Mouse (Mus musculus): ENCODE results near the gene Tmem156. TPM values are rescaled to one million over a fixed set of nuclear protein-coding genes. Genes with fewer than 3 reads are reported as not detected.

Tmem156 gene
- polyA plus RNA-seq, 2 experiments = 0.55 to 0.61 TPM

DNA sequence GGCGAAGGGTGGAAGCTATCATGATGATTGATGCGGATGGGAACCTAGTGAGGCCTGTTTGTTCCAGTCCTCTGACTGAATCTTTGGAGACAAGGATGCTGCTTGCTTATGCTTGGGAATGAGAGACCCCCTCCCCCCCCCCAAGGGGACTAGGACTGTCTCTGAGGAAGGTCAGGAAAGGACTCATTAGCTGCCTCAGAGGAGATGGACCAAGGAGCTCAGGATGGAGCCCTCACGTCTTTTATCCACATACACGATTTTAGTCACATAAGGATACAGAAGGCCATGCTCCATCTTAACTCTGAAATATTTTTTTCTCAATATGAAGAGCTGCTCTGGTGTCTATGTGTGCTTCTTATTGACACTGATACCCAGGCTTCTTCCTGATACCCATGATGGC is 29.7 kb downstream of the Tmem156 start:
- no peaks in the 10 kb centered on the region for H3K4me1 ChIP-seq (replicated peaks; ENCODE audit: control insufficient read depth in 2 of 2, insufficient read depth in 2 of 2, low read length in 1 of 2)
- 66% methylated on average over 4 of the region's 4 CpGs for WGBS (ENCODE audit: insufficient replicate concordance)
- H3K36me3 ChIP-seq (replicated peaks; ENCODE audit: control insufficient read depth, insufficient read depth, low read depth) = no peaks in the 10 kb centered on the region
- no peaks in the 10 kb centered on the region for H3K27me3 ChIP-seq (ENCODE audit: control insufficient read depth, insufficient read depth, low read length)
- H3K9ac ChIP-seq (replicated peaks) = no peak overlapping the region
- no peak overlapping the region for H3K4me3 ChIP-seq (ENCODE audit: insufficient read depth in 1 of 2, low read depth in 2 of 2, low read length in 2 of 2)
- DNase-seq (ENCODE audit: low read depth in 3 of 3, low spot score in 3 of 3) (no peak), ATAC-seq (ENCODE audit: insufficient read depth) (no peak)
- TF ChIP-seq CTCF (IDR thresholded peaks at IDR 0.05; ENCODE audit: low read depth) (no peak), EP300 (IDR thresholded peaks at IDR 0.05; ENCODE audit: low read depth) (no peak)
- no peak overlapping the region for H3K4me2 ChIP-seq (ENCODE audit: low read depth)
- no peak overlapping the region for H3K27ac ChIP-seq
- no peaks in the 10 kb centered on the region for H3K9me3 ChIP-seq (ENCODE audit: control insufficient read depth, low read length)

DNA sequence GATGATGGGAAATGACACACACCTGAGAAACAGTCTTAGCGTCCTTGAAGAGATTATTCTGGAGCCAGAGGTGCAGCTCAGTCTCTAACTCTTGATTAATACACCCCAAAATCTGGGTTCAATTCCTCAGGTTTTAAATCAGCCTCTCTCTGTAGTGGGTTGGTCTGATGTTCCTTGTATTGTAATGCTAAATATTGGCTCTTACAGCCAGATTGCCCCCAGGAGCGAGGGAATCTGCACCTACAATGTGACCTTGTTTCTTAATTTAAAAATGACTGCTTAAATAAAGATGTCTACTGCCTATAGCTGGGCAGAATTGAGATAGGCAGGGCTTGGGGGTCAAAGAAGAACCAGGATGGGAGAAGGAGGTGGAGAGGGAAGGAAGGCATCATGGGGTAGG is 32.1 kb downstream of the Tmem156 start:
- H3K27ac ChIP-seq = no peak overlapping the region
- no peak for DNase-seq (ENCODE audit: low read depth in 3 of 3, low spot score in 3 of 3)
- TF ChIP-seq CTCF (IDR thresholded peaks at IDR 0.05; ENCODE audit: low read depth) = no peak
- no peak for TF ChIP-seq EP300 (IDR thresholded peaks at IDR 0.05; ENCODE audit: low read depth)
- H3K36me3 ChIP-seq (replicated peaks; ENCODE audit: control insufficient read depth, insufficient read depth, low read depth) = no peaks in the 10 kb centered on the region
- WGBS (ENCODE audit: insufficient replicate concordance) = 67% methylated on average over 2 of the region's 2 CpGs
- no peaks in the 10 kb centered on the region for H3K27me3 ChIP-seq (ENCODE audit: control insufficient read depth, insufficient read depth, low read length)
- ATAC-seq (ENCODE audit: insufficient read depth) = no peak
- no peak overlapping the region for H3K9ac ChIP-seq (replicated peaks)
- no peaks in the 10 kb centered on the region for H3K9me3 ChIP-seq (ENCODE audit: control insufficient read depth, low read length)
- H3K4me3 ChIP-seq (ENCODE audit: insufficient read depth in 1 of 2, low read depth in 2 of 2, low read length in 2 of 2) = no peak overlapping the region
- H3K4me2 ChIP-seq (ENCODE audit: low read depth) = no peak overlapping the region
- no peaks in the 10 kb centered on the region for H3K4me1 ChIP-seq (replicated peaks; ENCODE audit: control insufficient read depth in 2 of 2, insufficient read depth in 2 of 2, low read length in 1 of 2)

DNA sequence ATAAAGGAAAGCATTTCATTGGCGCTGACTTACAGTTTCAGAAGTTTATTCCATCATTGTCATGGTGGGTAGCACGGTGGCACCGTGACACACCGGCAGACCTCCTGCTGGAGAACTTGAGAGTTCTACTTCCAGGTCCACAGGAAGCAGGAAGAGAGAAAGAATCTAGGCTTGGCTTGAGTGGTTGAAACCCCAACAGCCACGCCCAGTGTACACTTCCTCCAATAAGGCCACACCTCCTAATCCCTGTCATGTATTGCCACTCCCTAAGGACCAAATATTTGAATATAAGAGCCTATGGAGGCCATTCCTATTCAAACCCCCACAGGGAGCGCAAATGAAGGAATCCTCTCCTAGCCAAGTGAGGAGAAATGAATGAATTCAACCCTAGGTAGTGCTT is 34.3 kb downstream of the Tmem156 start:
- WGBS (ENCODE audit: insufficient replicate concordance) = 80% methylated on average over 6 of the region's 6 CpGs
- no peaks in the 10 kb centered on the region for H3K9me3 ChIP-seq (ENCODE audit: control insufficient read depth, low read length)
- TF ChIP-seq CTCF (IDR thresholded peaks at IDR 0.05; ENCODE audit: low read depth) = no peak
- no peak for TF ChIP-seq EP300 (IDR thresholded peaks at IDR 0.05; ENCODE audit: low read depth)
- no peaks in the 10 kb centered on the region for H3K36me3 ChIP-seq (replicated peaks; ENCODE audit: control insufficient read depth, insufficient read depth, low read depth)
- H3K4me3 ChIP-seq (ENCODE audit: insufficient read depth in 1 of 2, low read depth in 2 of 2, low read length in 2 of 2) = no peak overlapping the region
- DNase-seq (ENCODE audit: low read depth in 3 of 3, low spot score in 3 of 3) (no peak), ATAC-seq (ENCODE audit: insufficient read depth) (no peak)
- no peaks in the 10 kb centered on the region for H3K27me3 ChIP-seq (ENCODE audit: control insufficient read depth, insufficient read depth, low read length)
- no peak overlapping the region for H3K9ac ChIP-seq (replicated peaks)
- no peak overlapping the region for H3K4me2 ChIP-seq (ENCODE audit: low read depth)
- no peak overlapping the region for H3K27ac ChIP-seq
- H3K4me1 ChIP-seq (replicated peaks; ENCODE audit: control insufficient read depth in 2 of 2, insufficient read depth in 2 of 2, low read length in 1 of 2) = no peaks in the 10 kb centered on the region

DNA sequence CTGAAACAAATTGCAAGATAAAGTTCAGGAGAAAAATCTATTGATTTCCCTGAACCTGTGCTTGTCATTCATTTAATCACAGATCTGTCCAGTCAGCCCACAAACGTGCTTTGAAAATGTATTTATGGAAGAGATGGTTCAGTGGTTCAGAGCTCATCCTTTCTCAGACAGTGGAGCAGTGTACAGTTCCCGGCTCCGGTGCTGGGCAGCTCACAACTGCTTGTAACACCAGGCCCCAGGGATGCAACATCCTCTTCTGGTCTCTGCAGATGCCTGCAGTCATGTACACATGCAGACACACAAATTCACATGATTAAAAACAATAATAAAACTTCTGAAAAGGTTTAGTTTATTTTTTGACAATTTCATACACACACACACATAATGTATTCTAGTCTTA is 40.4 kb downstream of the Tmem156 start:
- no peak overlapping the region for H3K4me2 ChIP-seq (ENCODE audit: low read depth)
- H3K4me1 ChIP-seq (replicated peaks; ENCODE audit: control insufficient read depth in 2 of 2, insufficient read depth in 2 of 2, low read length in 1 of 2) = no peaks in the 10 kb centered on the region
- no peak overlapping the region for H3K27ac ChIP-seq
- H3K36me3 ChIP-seq (replicated peaks; ENCODE audit: control insufficient read depth, insufficient read depth, low read depth) = no peaks in the 10 kb centered on the region
- H3K4me3 ChIP-seq (ENCODE audit: insufficient read depth in 1 of 2, low read depth in 2 of 2, low read length in 2 of 2) = no peak overlapping the region
- no peaks in the 10 kb centered on the region for H3K9me3 ChIP-seq (ENCODE audit: control insufficient read depth, low read length)
- no peak for TF ChIP-seq CTCF (IDR thresholded peaks at IDR 0.05; ENCODE audit: low read depth)
- no peak for TF ChIP-seq EP300 (IDR thresholded peaks at IDR 0.05; ENCODE audit: low read depth)
- WGBS (ENCODE audit: insufficient replicate concordance) = 61% methylated on average over 3 of the region's 3 CpGs
- no peak for ATAC-seq (ENCODE audit: insufficient read depth)
- H3K27me3 ChIP-seq (ENCODE audit: control insufficient read depth, insufficient read depth, low read length) = no peaks in the 10 kb centered on the region
- no peak for DNase-seq (ENCODE audit: low read depth in 3 of 3, low spot score in 3 of 3)
- no peak overlapping the region for H3K9ac ChIP-seq (replicated peaks)

DNA sequence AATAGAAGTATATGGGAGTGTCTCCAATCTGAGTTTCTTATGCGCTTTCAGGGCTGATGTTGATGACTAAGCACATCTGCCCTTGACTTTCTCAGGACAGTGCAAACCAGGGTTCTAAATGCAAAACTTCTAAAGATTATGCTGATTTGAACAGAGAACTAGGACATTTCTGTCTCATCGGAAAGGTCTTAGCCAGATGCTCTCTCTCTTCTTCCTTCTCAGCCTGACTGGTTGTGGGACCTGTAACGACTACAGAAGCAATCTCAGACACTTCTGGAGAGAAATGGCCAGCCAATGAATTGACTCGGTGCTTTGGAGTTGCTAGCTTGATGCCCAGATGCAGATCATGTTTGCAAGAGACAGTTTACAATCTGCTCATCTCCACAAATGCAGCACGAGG is 42.1 kb downstream of the Tmem156 start:
- Histone ChIP-seq H3K4me2 (ENCODE audit: low read depth) (no peak overlapping the region), H3K4me1 (replicated peaks; ENCODE audit: control insufficient read depth in 2 of 2, insufficient read depth in 2 of 2, low read length in 1 of 2) (no peaks in the 10 kb centered on the region), H3K9me3 (ENCODE audit: control insufficient read depth, low read length) (no peaks in the 10 kb centered on the region), H3K4me3 (ENCODE audit: insufficient read depth in 1 of 2, low read depth in 2 of 2, low read length in 2 of 2) (no peak overlapping the region), H3K27ac (no peak overlapping the region), H3K9ac (replicated peaks) (no peak overlapping the region), H3K27me3 (ENCODE audit: control insufficient read depth, insufficient read depth, low read length) (no peaks in the 10 kb centered on the region), H3K36me3 (replicated peaks; ENCODE audit: control insufficient read depth, insufficient read depth, low read depth) (no peaks in the 10 kb centered on the region)
- TF ChIP-seq EP300 (IDR thresholded peaks at IDR 0.05; ENCODE audit: low read depth) (no peak), CTCF (IDR thresholded peaks at IDR 0.05; ENCODE audit: low read depth) (no peak)
- 66% methylated on average over 5 of the region's 5 CpGs for WGBS (ENCODE audit: insufficient replicate concordance)
- ATAC-seq (ENCODE audit: insufficient read depth) (no peak), DNase-seq (ENCODE audit: low read depth in 3 of 3, low spot score in 3 of 3) (no peak)
